Mouse (Mus musculus) ovary, adult 2 months (tissue): ENCODE data around the gene Atp6v1e1. TPM values are rescaled to one million over a fixed set of nuclear protein-coding genes. Genes with fewer than 3 reads are reported as not detected.

Source experiments
- polyA plus RNA-seq: library from polyadenylated mRNA; depleted of rRNA; stranded (reverse); fragments of >200 nt; gene quantifications from 2 replicates; pipeline ENCODE4 v1.2.3, GENCODE M21; 2012; rRNA removed

The Atp6v1e1 gene
- polyA plus RNA-seq: 153 and 178 TPM in 2 replicates

DNA sequence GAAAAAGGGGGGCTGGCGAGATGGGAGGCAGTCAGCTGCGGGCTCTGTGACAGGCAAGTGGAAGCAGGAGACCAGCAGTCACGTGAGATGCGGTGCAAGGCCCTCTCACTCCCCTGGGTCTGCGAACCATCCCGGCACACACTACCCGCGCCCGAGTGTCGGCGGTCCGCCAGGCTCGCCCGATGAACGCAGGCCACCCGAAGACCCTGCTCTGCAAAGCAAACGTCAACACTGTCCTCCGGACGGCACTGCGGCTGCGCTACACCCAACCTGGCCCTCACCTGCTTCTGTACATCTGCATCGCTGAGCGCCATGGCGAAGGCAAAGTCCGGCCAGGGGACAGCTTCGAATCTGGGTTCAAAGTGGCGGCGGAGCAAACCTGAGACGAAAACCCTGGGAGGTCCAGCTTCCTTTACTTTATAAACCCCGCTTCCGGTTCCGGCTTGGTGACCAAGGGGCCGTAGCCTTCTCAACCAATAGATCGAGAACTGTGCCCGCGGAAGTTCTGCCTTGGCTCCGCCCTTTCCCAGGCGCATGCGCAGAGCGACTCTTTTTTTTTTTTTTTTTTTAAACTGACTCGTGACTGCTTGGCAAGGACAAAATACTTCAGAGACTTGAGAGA is at the start of gene Atp6v1e1:
TSS of gene Atp6v1e1 (minus strand) at position 487 of the 622 bp plus-strand sequence.

DNA sequence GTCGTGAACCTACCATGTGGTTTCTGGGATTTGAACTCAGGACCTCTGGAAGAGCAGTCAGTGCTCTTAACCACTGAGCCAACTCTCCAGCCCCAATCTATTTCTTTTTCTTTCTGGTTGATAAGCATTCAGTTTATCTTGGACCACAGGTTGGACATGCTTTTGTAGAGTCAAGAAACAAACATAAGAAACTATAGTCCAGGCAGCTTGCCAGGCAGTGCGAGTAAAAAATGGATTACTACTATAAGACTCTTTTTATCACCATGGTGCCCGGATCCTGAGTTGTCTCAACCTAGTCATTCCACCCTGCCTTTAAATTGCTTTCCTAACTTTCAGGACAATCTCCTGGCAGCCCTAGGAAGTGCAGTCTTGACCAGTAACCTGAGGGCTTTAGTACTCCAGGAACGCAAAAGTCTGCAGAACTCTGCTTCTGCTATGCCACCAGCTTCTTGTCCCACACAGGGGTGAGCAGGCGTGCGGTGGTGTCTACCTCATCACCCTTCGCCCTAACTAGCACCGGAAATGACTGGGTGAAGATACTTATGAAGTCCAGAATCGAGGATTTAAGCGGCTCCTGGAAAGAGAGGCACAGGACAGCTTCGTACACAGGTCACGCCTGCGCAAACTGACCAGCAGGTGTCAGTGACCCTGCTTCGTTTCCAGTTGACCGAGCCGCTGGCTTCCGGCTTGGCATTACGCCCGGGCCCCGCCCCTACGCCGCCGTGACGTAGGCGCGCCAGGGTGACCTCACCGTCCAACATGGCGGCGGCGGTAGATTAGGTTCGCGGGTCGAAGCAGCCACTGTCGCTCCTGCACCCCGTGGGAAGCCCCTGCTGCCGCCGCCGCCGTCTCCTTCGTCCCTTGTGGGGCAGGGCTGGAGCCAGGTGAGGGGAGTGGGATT is 13.1 kb upstream of the Atp6v1e1 start, which contains the start of gene Bcl2l13:
TSS of gene Bcl2l13 (plus strand) at position 739 of the 901 bp plus-strand sequence.

DNA sequence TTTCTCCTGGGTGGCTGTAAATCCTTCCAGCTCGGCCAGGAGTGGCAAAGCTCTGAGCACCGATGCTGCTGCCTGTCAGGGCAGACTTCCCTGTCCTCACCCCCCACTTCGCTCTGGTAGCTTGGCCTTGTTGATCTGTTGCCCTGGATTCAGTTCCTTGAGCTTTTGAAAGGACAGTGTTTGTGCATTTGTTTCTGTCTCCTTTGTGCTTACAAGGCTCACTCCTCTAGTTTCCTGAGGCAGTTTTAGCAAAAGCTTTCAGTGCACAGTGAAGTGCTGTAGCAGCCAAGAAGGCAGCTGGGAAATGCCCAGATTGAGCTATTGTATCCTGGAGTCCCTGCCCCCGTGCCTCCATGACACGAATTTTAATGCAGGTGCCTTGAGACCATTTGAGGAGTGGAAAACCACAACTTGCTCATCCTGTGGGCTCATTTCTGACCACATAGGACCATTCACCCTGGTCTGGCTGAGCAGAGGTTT is 49.4 kb downstream of the Atp6v1e1 start, which contains the start of gene Slc25a18:
TSS of gene Slc25a18 (plus strand) at position 430 of the 480 bp plus-strand sequence.

Other genes with a start within 250 kb of the Atp6v1e1 start
- gene Cecr2, start 156.4 kb downstream of the Atp6v1e1 start, polyA plus RNA-seq: 4.0 and 5.4 TPM in 2 replicates
- 8.6 and 8.8 TPM in 2 replicates for gene Slc25a18, start 49.2 kb downstream of the Atp6v1e1 start, polyA plus RNA-seq
- gene Bcl2l13, start 13.4 kb upstream of the Atp6v1e1 start, polyA plus RNA-seq: 27.5 and 27.8 TPM in 2 replicates
- gene Bid, start 94.1 kb upstream of the Atp6v1e1 start, polyA plus RNA-seq: 9.3 and 10.9 TPM in 2 replicates